Mouse (Mus musculus) WW6 (cell line): ENCODE measurements around the gene Col13a1.

Experiments
- DNase-seq: peaks from one replicate; pipeline ENCODE4 v3.0.0-alpha.2; 2013; ENCODE audit warnings: low read depth, low spot score

Col13a1 gene

GRCm38 (mm10) chr10:61978866-61979340 is at the start of gene Col13a1:
Gene Col13a1, minus strand, starts transcription at chr10:61979108.
- no peak for DNase-seq

- DNase-seq, result no peak
Observed at GRCm38 (mm10) chr10:62027699-62028098, 48.8 kb upstream of the Col13a1 start.

- no peak for DNase-seq
Observed at GRCm38 (mm10) chr10:62023821-62024551, 45.1 kb upstream of the Col13a1 start.

GRCm38 (mm10) chr10:62020068-62020620 is 41.2 kb upstream of the Col13a1 start:
- DNase-seq, result no peak

- DNase-seq, result no peak
Observed at GRCm38 (mm10) chr10:62019386-62020067, 40.6 kb upstream of the Col13a1 start.

GRCm38 (mm10) chr10:62016947-62017346 is 38.0 kb upstream of the Col13a1 start:
- no peak for DNase-seq

GRCm38 (mm10) chr10:62013190-62013589 is 34.3 kb upstream of the Col13a1 start:
- DNase-seq, result no peak

- no peak for DNase-seq
Observed at GRCm38 (mm10) chr10:62012371-62012770, 33.5 kb upstream of the Col13a1 start.

GRCm38 (mm10) chr10:62009981-62010500 is 31.1 kb upstream of the Col13a1 start:
- DNase-seq, result no peak

- no peak for DNase-seq
Observed at GRCm38 (mm10) chr10:62007958-62008357, 29.1 kb upstream of the Col13a1 start.

- no peak for DNase-seq
Observed at GRCm38 (mm10) chr10:62006371-62006770, 27.5 kb upstream of the Col13a1 start.

- no peak for DNase-seq
Observed at GRCm38 (mm10) chr10:62000216-62000615, 21.3 kb upstream of the Col13a1 start.

GRCm38 (mm10) chr10:61999766-62000165 is 20.9 kb upstream of the Col13a1 start:
- DNase-seq, result no peak

- no peak for DNase-seq
Observed at GRCm38 (mm10) chr10:61991481-61992424, 12.8 kb upstream of the Col13a1 start.

GRCm38 (mm10) chr10:61980424-61980823 is 1.5 kb upstream of the Col13a1 start:
- peak; percentile 75 for DNase-seq

GRCm38 (mm10) chr10:61978112-61978865 is 619 bp downstream of the Col13a1 start:
- no peak for DNase-seq

- DNase-seq, result no peak
Observed at GRCm38 (mm10) chr10:61977392-61978096, 1.4 kb downstream of the Col13a1 start.

GRCm38 (mm10) chr10:61976987-61977386 is 1.9 kb downstream of the Col13a1 start:
- DNase-seq, result no peak

GRCm38 (mm10) chr10:61974581-61974980 is 4.3 kb downstream of the Col13a1 start:
- DNase-seq, result no peak

- no peak for DNase-seq
Observed at GRCm38 (mm10) chr10:61972041-61972440, 6.9 kb downstream of the Col13a1 start.
